ENCODE assay signal across 31 mouse cellular contexts in genomic region chr4:132011619-132012018, GRCm38 (mm10).
A peak's percentile ranks its signal among the peaks of the same experiment; 100 is the strongest.
DNase-seq lines count a peak whose midpoint lies in the region; ATAC-seq lines count a peak whose summit lies in the region.
"Had no signal": no experiment of that assay in that cellular context is flagged by ENCODE, and none has a peak within 500 bp of the region (broad histone marks: within the 10 kb centered on the region; RNA-seq: fewer than 3 reads in every experiment).

No protein-coding gene starts in this region.

- H3K36me3 ChIP-seq in hindbrain, embryonic 11.5 days (ENCODE audit: control insufficient read depth, insufficient read depth, low read length), result no peaks in the 10 kb centered on the region
- peaks cover 6% of the 10 kb centered on the region for H3K36me3 ChIP-seq in hindbrain, embryonic 14.5 days (replicated peaks; ENCODE audit: control insufficient read depth, insufficient read depth)
- H3K36me3 ChIP-seq in midbrain, embryonic 12.5 days, result peaks cover 6% of the 10 kb centered on the region
- peaks cover 8% of the 10 kb centered on the region for H3K36me3 ChIP-seq in midbrain, embryonic 13.5 days
- H3K36me3 ChIP-seq: heart, embryonic 15.5 days had no signal

- no peak for ATAC-seq in hindbrain, embryonic 11.5 days (ENCODE audit: low FRiP score)
- ATAC-seq in hindbrain, embryonic 14.5 days (ENCODE audit: low FRiP score), result no peak
- peak; percentile 44; the same call in 1 of the 2 replicates for ATAC-seq in midbrain, embryonic 12.5 days (ENCODE audit: low FRiP score, low read depth)
- ATAC-seq in midbrain, embryonic 13.5 days, result no peak
- ATAC-seq: CD4-positive, CD25-positive, alpha-beta regulatory T cell, adult 4 months; forebrain, embryonic 14.5 days; intestine, embryonic 16.5 days had no signal

- no peak for DNase-seq in hindbrain, embryonic 11.5 days (ENCODE audit: low spot score)
- DNase-seq in hindbrain, embryonic 14.5 days (ENCODE audit: low spot score), result no peak
- peak; percentile 15 for DNase-seq in ZHBTc4 (ENCODE audit: low read depth, low spot score)
- DNase-seq in thymus, postnatal 0 days (ENCODE audit: low spot score), result no peak
- DNase-seq in heart, postnatal 14 days, result no peak
- DNase-seq: adrenal gland, postnatal 10 days; cerebellum, adult 11 months; cerebellum, adult 9-10 months; cerebellum, postnatal 36 days; gastrocnemius, postnatal 14 days; heart, adult 11 months; heart, postnatal 36 days; kidney, adult 8-10 months; kidney, postnatal 4 days; layer of hippocampus, postnatal 36 days; lung, adult 2 months; lung, postnatal 10 days; thymus, adult 2 months; thymus, postnatal 4 days had no signal

- no peaks in the 10 kb centered on the region for H3K4me1 ChIP-seq in hindbrain, embryonic 11.5 days (replicated peaks; ENCODE audit: control insufficient read depth, insufficient read depth, low read length)
- peaks cover 3% of the 10 kb centered on the region; the same call in 1 of the 2 replicates for H3K4me1 ChIP-seq in hindbrain, embryonic 14.5 days (replicated peaks; ENCODE audit: control insufficient read depth, insufficient read depth, low read length)
- H3K4me1 ChIP-seq in midbrain, embryonic 12.5 days, result peaks cover 19% of the 10 kb centered on the region; the same call in 1 of the 2 replicates
- peaks cover 41% of the 10 kb centered on the region for H3K4me1 ChIP-seq in midbrain, embryonic 13.5 days (replicated peaks)
- H3K4me1 ChIP-seq: heart, embryonic 10.5 days; heart, embryonic 15.5 days; limb, embryonic 10.5 days had no signal

- H3K9me3 ChIP-seq in hindbrain, embryonic 11.5 days (ENCODE audit: control insufficient read depth, low read length), result no peaks in the 10 kb centered on the region
- no peaks in the 10 kb centered on the region for H3K9me3 ChIP-seq in hindbrain, embryonic 14.5 days (ENCODE audit: control insufficient read depth, low read length)
- no peaks in the 10 kb centered on the region for H3K9me3 ChIP-seq in midbrain, embryonic 12.5 days
- H3K9me3 ChIP-seq in midbrain, embryonic 13.5 days, result no peaks in the 10 kb centered on the region
- H3K9me3 ChIP-seq: heart, embryonic 10.5 days; heart, embryonic 15.5 days; limb, embryonic 10.5 days; limb, embryonic 15.5 days had no signal

- no peak overlapping the region for H3K9ac ChIP-seq in hindbrain, embryonic 11.5 days (ENCODE audit: low read depth, low read length)
- H3K9ac ChIP-seq in hindbrain, embryonic 14.5 days, result no peak overlapping the region
- H3K9ac ChIP-seq in midbrain, embryonic 12.5 days (replicated peaks), result no peak overlapping the region
- H3K9ac ChIP-seq in midbrain, embryonic 13.5 days (replicated peaks), result no peak overlapping the region
- H3K9ac ChIP-seq: heart, embryonic 15.5 days; limb, embryonic 15.5 days; liver, embryonic 14.5 days had no signal

- peak overlapping the region; percentile 47; the same call in 1 of the 2 replicates for H3K27ac ChIP-seq in hindbrain, embryonic 11.5 days (ENCODE audit: low read depth, low read length)
- H3K27ac ChIP-seq in hindbrain, embryonic 14.5 days, result no peak overlapping the region; the same call in 1 of the 2 replicates
- H3K27ac ChIP-seq in midbrain, embryonic 12.5 days (replicated peaks), result peak overlapping the region; percentile 52; the same call in 1 of the 2 replicates
- no peak overlapping the region; the same call in 1 of the 2 replicates for H3K27ac ChIP-seq in midbrain, embryonic 13.5 days
- H3K27ac ChIP-seq: heart, embryonic 10.5 days; heart, embryonic 15.5 days; kidney, postnatal 0 days; limb, embryonic 10.5 days; limb, embryonic 15.5 days; liver, embryonic 14.5 days; macrophage had no signal

- no peak overlapping the region for H3K4me2 ChIP-seq in hindbrain, embryonic 11.5 days (replicated peaks; ENCODE audit: low read depth, low read length)
- no peak overlapping the region for H3K4me2 ChIP-seq in hindbrain, embryonic 14.5 days (replicated peaks)
- H3K4me2 ChIP-seq in midbrain, embryonic 12.5 days (replicated peaks), result no peak overlapping the region
- H3K4me2 ChIP-seq in midbrain, embryonic 13.5 days (replicated peaks), result no peak overlapping the region
- H3K4me2 ChIP-seq: heart, embryonic 15.5 days; limb, embryonic 15.5 days had no signal

- 57% methylated on average over 3 of the region's 3 CpGs for WGBS in hindbrain, embryonic 11.5 days
- WGBS in hindbrain, embryonic 14.5 days, result 36% methylated on average over 3 of the region's 3 CpGs
- WGBS in midbrain, embryonic 12.5 days, result 32% methylated on average over 3 of the region's 3 CpGs
- WGBS in midbrain, embryonic 13.5 days, result 31% methylated on average over 3 of the region's 3 CpGs

- intact Hi-C loops in heart, postnatal 14 days (cut with DNase I), result no loop called here

- H3K4me3 ChIP-seq in hindbrain, embryonic 11.5 days (ENCODE audit: low read depth, low read length), result no peak overlapping the region
- no peak overlapping the region for H3K4me3 ChIP-seq in hindbrain, embryonic 14.5 days (replicated peaks; ENCODE audit: low read length)
- H3K4me3 ChIP-seq in midbrain, embryonic 12.5 days, result no peak overlapping the region
- H3K4me3 ChIP-seq in midbrain, embryonic 13.5 days (replicated peaks), result no peak overlapping the region
- H3K4me3 ChIP-seq: heart, embryonic 10.5 days; heart, embryonic 15.5 days; limb, embryonic 10.5 days; limb, embryonic 15.5 days had no signal

- H3K27me3 ChIP-seq in hindbrain, embryonic 11.5 days (ENCODE audit: control insufficient read depth, insufficient read depth, low read length), result no peaks in the 10 kb centered on the region
- H3K27me3 ChIP-seq in hindbrain, embryonic 14.5 days (ENCODE audit: control insufficient read depth, insufficient read depth, low read length), result no peaks in the 10 kb centered on the region
- H3K27me3 ChIP-seq in midbrain, embryonic 12.5 days, result no peaks in the 10 kb centered on the region
- no peaks in the 10 kb centered on the region for H3K27me3 ChIP-seq in midbrain, embryonic 13.5 days
- H3K27me3 ChIP-seq: heart, embryonic 15.5 days; limb, embryonic 15.5 days had no signal

Comparison
In these comparisons a context has a peak if more than half of its experiments do, and no peak if none do; other contexts are left out.
1. H3K27ac ChIP-seq: peak in hindbrain, embryonic 11.5 days (single experiment) and midbrain, embryonic 12.5 days (single experiment); none in hindbrain, embryonic 14.5 days (single experiment) and midbrain, embryonic 13.5 days (single experiment).